Mouse (Mus musculus) hindbrain, embryonic 10.5 days (tissue): ENCODE measurements around the gene Kif26a. TPM values are rescaled to one million over a fixed set of nuclear protein-coding genes. Genes with fewer than 3 reads are reported as not detected.

Source experiments
- DNase-seq: peaks from one replicate; pipeline ENCODE4 v3.0.0-alpha.2; 2017; ENCODE audit warnings: low spot score
- H3K27ac ChIP-seq: fragments of 300-500 bp; sonication (generic); 2 replicates; pipeline ENCODE4 v1.5.1; 2016; ENCODE audit warnings: mild to moderate bottlenecking, moderate library complexity
- H3K27me3 ChIP-seq: fragments of 300-500 bp; sonication (generic); 2 replicates; pipeline ENCODE4 v1.6.1; 2016; ENCODE audit warnings: mild to moderate bottlenecking; ENCODE audit not compliant: poor library complexity, insufficient read depth, severe bottlenecking
- H3K36me3 ChIP-seq: fragments of 300-500 bp; sonication (generic); 2 replicates; pipeline ENCODE4 v1.6.1; 2016; ENCODE audit warnings: mild to moderate bottlenecking, moderate library complexity
- H3K4me1 ChIP-seq: fragments of 300-500 bp; sonication (generic); replicated peaks from 2 replicates; pipeline ENCODE4 v1.6.1; 2016; ENCODE audit warnings: mild to moderate bottlenecking
- H3K4me3 ChIP-seq: fragments of 300-500 bp; sonication (generic); 2 replicates; pipeline ENCODE4 v1.5.1; 2016; ENCODE audit warnings: mild to moderate bottlenecking, moderate library complexity
- H3K9me3 ChIP-seq: fragments of 300-500 bp; sonication (generic); 2 replicates; pipeline ENCODE4 v1.6.1; 2016; ENCODE audit warnings: mild to moderate bottlenecking, moderate library complexity
- WGBS: fragments of 180-500 bp; shearing (Covaris S2); methylation state at CpG from one replicate; pipeline ENCODE4 v1.1.7; 2016; 5-methylcytosine and 5-hydroxymethylcytosine counted together
- polyA plus RNA-seq: library from polyadenylated mRNA; unstranded; fragments of >200 nt; fragmentation: Nextera tagmentation; extraction: Ambion mirVana; gene quantifications from 2 replicates; pipeline ENCODE4 v1.2.1, GENCODE M21; 2016

Kif26a gene
- polyA plus RNA-seq, 1 experiment from 2014 or later = 3.1 TPM

GRCm38 (mm10) chr12:112214441-112214857 lies 68.4 kb downstream of the Kif26a start:
- WGBS = 24% methylated on average over 13 of the region's 13 CpGs
- H3K4me3 ChIP-seq = 0 out of 2 replicates have a peak overlapping the region, but pooled peaks have one; percentile 1
- peak overlapping the region; percentile 72 for H3K27ac ChIP-seq
- no peaks in the 10 kb centered on the region for H3K36me3 ChIP-seq
- peaks cover 90% of the 10 kb centered on the region for H3K27me3 ChIP-seq
- peaks cover 53% of the 10 kb centered on the region for H3K4me1 ChIP-seq
- no peaks in the 10 kb centered on the region for H3K9me3 ChIP-seq
- DNase-seq = no peak

- WGBS = 85% methylated on average over 7 of the region's 7 CpGs
- DNase-seq = no peak
- no peak overlapping the region for H3K27ac ChIP-seq
Measured at GRCm38 (mm10) chr12:112215545-112215944, 69.5 kb downstream of the Kif26a start.

GRCm38 (mm10) chr12:112217021-112217420 lies 71.0 kb downstream of the Kif26a start:
- no peak for DNase-seq
- WGBS = 72% methylated on average over 7 of the region's 7 CpGs
- Histone ChIP-seq H3K4me3 (no peak overlapping the region), H3K4me1 (peaks cover 59% of the 10 kb centered on the region), H3K9me3 (no peaks in the 10 kb centered on the region), H3K27me3 (peaks cover 87% of the 10 kb centered on the region), H3K27ac (peak overlapping the region; percentile 69; the same call in 1 of the 2 replicates), H3K36me3 (no peaks in the 10 kb centered on the region)

More at GRCm38 (mm10) chr12:112215545-112215944, 69.5 kb downstream of the Kif26a start:
- Histone ChIP-seq H3K36me3 (no peaks in the 10 kb centered on the region), H3K4me1 (peaks cover 48% of the 10 kb centered on the region), H3K9me3 (no peaks in the 10 kb centered on the region), H3K4me3 (no peak overlapping the region), H3K27me3 (peaks cover 87% of the 10 kb centered on the region)

GRCm38 (mm10) chr12:112217681-112218080 lies 71.7 kb downstream of the Kif26a start:
- H3K36me3 ChIP-seq = no peaks in the 10 kb centered on the region
- 62% methylated on average over 3 of the region's 3 CpGs for whole genome bisulfite sequencing
- H3K27ac ChIP-seq = peak overlapping the region; percentile 42; the same call in 1 of the 2 replicates
- H3K27me3 ChIP-seq = peaks cover 87% of the 10 kb centered on the region
- no peak for DNase-seq
- peaks cover 66% of the 10 kb centered on the region for H3K4me1 ChIP-seq
- no peaks in the 10 kb centered on the region for H3K9me3 ChIP-seq
- H3K4me3 ChIP-seq = no peak overlapping the region

GRCm38 (mm10) chr12:112221290-112221689 lies 75.3 kb downstream of the Kif26a start:
- DNase-seq = no peak
- Histone ChIP-seq H3K27ac (peak overlapping the region; percentile 82), H3K27me3 (peaks cover 79% of the 10 kb centered on the region), H3K9me3 (no peaks in the 10 kb centered on the region), H3K4me1 (peaks cover 74% of the 10 kb centered on the region), H3K36me3 (no peaks in the 10 kb centered on the region), H3K4me3 (0 out of 2 replicates have a peak overlapping the region, but pooled peaks have one; percentile 26)
- WGBS = 42% methylated on average over 6 of the region's 6 CpGs

- Histone ChIP-seq H3K27ac (peak overlapping the region; percentile 82), H3K4me1 (peaks cover 72% of the 10 kb centered on the region), H3K9me3 (no peaks in the 10 kb centered on the region), H3K36me3 (no peaks in the 10 kb centered on the region), H3K4me3 (peak overlapping the region; percentile 26), H3K27me3 (peaks cover 73% of the 10 kb centered on the region)
- 26% methylated on average over 19 of the region's 19 CpGs for WGBS
- peak; percentile 85 for DNase-seq
Measured at GRCm38 (mm10) chr12:112221754-112222439, 75.9 kb downstream of the Kif26a start.

- H3K27me3 ChIP-seq = peaks cover 61% of the 10 kb centered on the region
- DNase-seq = no peak
- no peak overlapping the region for H3K4me3 ChIP-seq
- H3K4me1 ChIP-seq = peaks cover 67% of the 10 kb centered on the region
- no peaks in the 10 kb centered on the region for H3K9me3 ChIP-seq
- H3K36me3 ChIP-seq = no peaks in the 10 kb centered on the region
- WGBS = 82% methylated on average over 13 of the region's 13 CpGs
- H3K27ac ChIP-seq = peak overlapping the region; percentile 82; the same call in 1 of the 2 replicates
Measured at GRCm38 (mm10) chr12:112223721-112224337, 77.8 kb downstream of the Kif26a start.

GRCm38 (mm10) chr12:112226238-112226637 lies 80.2 kb downstream of the Kif26a start:
- DNase-seq = no peak
- Histone ChIP-seq H3K4me3 (no peak overlapping the region), H3K27ac (no peak overlapping the region), H3K36me3 (no peaks in the 10 kb centered on the region), H3K9me3 (no peaks in the 10 kb centered on the region), H3K27me3 (peaks cover 58% of the 10 kb centered on the region), H3K4me1 (peaks cover 70% of the 10 kb centered on the region)
- 80% methylated on average over 1 of the region's 1 CpGs for WGBS

- Histone ChIP-seq H3K4me3 (no peak overlapping the region), H3K4me1 (peaks cover 70% of the 10 kb centered on the region), H3K9me3 (no peaks in the 10 kb centered on the region), H3K27me3 (peaks cover 58% of the 10 kb centered on the region), H3K36me3 (no peaks in the 10 kb centered on the region), H3K27ac (peak overlapping the region; percentile 36; the same call in 1 of the 2 replicates)
- 90% methylated on average over 2 of the region's 2 CpGs for WGBS
- no peak for DNase-seq
Measured at GRCm38 (mm10) chr12:112226656-112227055, 80.6 kb downstream of the Kif26a start.

GRCm38 (mm10) chr12:112229084-112229483 lies 83.1 kb downstream of the Kif26a start:
- Histone ChIP-seq H3K36me3 (no peaks in the 10 kb centered on the region), H3K4me1 (peaks cover 58% of the 10 kb centered on the region), H3K9me3 (no peaks in the 10 kb centered on the region), H3K4me3 (no peak overlapping the region), H3K27ac (peak overlapping the region; percentile 77), H3K27me3 (peaks cover 43% of the 10 kb centered on the region)
- no peak for DNase-seq
- 74% methylated on average over 10 of the region's 10 CpGs for WGBS

GRCm38 (mm10) chr12:112230196-112230595 lies 84.2 kb downstream of the Kif26a start:
- H3K27ac ChIP-seq = peak overlapping the region; percentile 35; the same call in 1 of the 2 replicates
- H3K4me3 ChIP-seq = no peak overlapping the region
- no peak for DNase-seq
- H3K36me3 ChIP-seq = no peaks in the 10 kb centered on the region
- H3K4me1 ChIP-seq = peaks cover 58% of the 10 kb centered on the region
- WGBS = 79% methylated on average over 2 of the region's 2 CpGs
- H3K9me3 ChIP-seq = no peaks in the 10 kb centered on the region
- H3K27me3 ChIP-seq = peaks cover 41% of the 10 kb centered on the region
